Mouse (Mus musculus): ENCODE data around the gene Por.

DNA sequence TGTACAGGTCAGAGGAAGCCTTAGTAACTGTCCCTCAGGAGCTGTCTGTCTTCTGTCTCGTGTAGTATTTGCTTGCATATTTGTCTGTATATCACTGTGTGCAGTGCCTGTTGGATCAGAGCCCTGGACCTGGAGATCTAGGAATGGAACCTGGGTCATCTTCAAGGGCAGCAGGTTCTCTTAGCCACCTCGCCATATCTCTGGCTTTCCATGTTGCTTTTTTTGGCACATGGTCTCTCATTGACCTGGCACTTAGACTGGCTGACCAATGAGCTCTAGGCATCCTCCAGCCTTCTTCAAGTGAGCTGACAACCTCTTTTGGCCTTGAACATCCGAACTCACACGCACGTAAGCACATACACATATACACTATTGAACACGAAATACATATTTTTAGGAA, 32.4 kb downstream of the Por start:
- TF ChIP-seq HCFC1 (IDR thresholded peaks at IDR 0.05; ENCODE audit: borderline replicate concordance, insufficient read depth, low read length): no peak
- no peak for TF ChIP-seq MAFK (IDR thresholded peaks at IDR 0.05; ENCODE audit: insufficient read depth, low read depth, low read length)
- no peak for TF ChIP-seq CHD2 (IDR thresholded peaks at IDR 0.05; ENCODE audit: low read depth, low read length)
